Mouse (Mus musculus) kidney, postnatal 0 days (tissue): ENCODE results near the gene Prelid3b. TPM values are rescaled to one million over a fixed set of nuclear protein-coding genes. Genes with fewer than 3 reads are reported as not detected.

Experiments
- ATAC-seq: fragments of 200-750 bp; cut with Nextera tagmentation; replicated peaks from 2 replicates; pipeline ENCODE4 v1.8.0; 2017; ENCODE audit warnings: low read depth, moderate number of reproducible peaks, moderate TSS enrichment, moderate library complexity; ENCODE audit not compliant: low FRiP score
- DNase-seq: peaks from one replicate; pipeline ENCODE4 v3.0.0-alpha.2; 2016; ENCODE audit warnings: low spot score
- H3K27ac ChIP-seq: fragments of 300-500 bp; sonication (generic); 2 replicates; pipeline ENCODE4 v1.5.1; 2014; ENCODE audit warnings: mild to moderate bottlenecking
- H3K27me3 ChIP-seq: fragments of 300-500 bp; sonication (generic); 2 replicates; pipeline ENCODE4 v1.6.1; 2014; ENCODE audit warnings: low read length, mixed read lengths; ENCODE audit not compliant: insufficient read depth
- H3K36me3 ChIP-seq: fragments of 300-500 bp; sonication (generic); 2 replicates; pipeline ENCODE4 v1.6.1; 2014; ENCODE audit warnings: low read length, mixed read lengths; ENCODE audit not compliant: insufficient read depth
- H3K4me1 ChIP-seq: fragments of 300-500 bp; sonication (generic); replicated peaks from 2 replicates; pipeline ENCODE4 v1.6.1; 2014; ENCODE audit warnings: antibody characterized with exemption, low read length, mixed read lengths; ENCODE audit not compliant: insufficient read depth
- H3K4me2 ChIP-seq: fragments of 300-500 bp; sonication (generic); 2 replicates; pipeline ENCODE4 v1.6.1; 2014; ENCODE audit warnings: mild to moderate bottlenecking, low read length, moderate library complexity, mixed read lengths
- H3K4me3 ChIP-seq: fragments of 300-500 bp; sonication (generic); replicated peaks from 2 replicates; pipeline ENCODE4 v1.5.1; 2014; ENCODE audit warnings: low read depth, low read length
- H3K9ac ChIP-seq: fragments of 300-500 bp; sonication (generic); 2 replicates; pipeline ENCODE4 v1.6.1; 2014; ENCODE audit warnings: low read depth, low read length
- H3K9me3 ChIP-seq: fragments of 300-500 bp; sonication (generic); replicated peaks from 2 replicates; pipeline ENCODE4 v1.6.1; 2016; ENCODE audit warnings: low read length, inconsistent platforms, mixed read lengths
- CTCF ChIP-seq: IDR thresholded peaks from 2 replicates; pipeline ENCODE4 v1.5.1; 2016; ENCODE audit warnings: antibody characterized with exemption, low read depth, mild to moderate bottlenecking, moderate library complexity
- WGBS: fragments of 180-500 bp; shearing (Covaris S2); extraction: QIAGEN DNeasy Blood & Tissue Kit; methylation state at CpG from one replicate; pipeline ENCODE4 v1.1.7; 2014; 5-methylcytosine and 5-hydroxymethylcytosine counted together
- polyA plus RNA-seq: library from polyadenylated mRNA; unstranded; fragments of >200 nt; fragmentation: Nextera tagmentation; extraction: Ambion mirVana; gene quantifications from 2 replicates; pipeline ENCODE4 v1.2.1, GENCODE M21; 2015

Gene Prelid3b
- polyA plus RNA-seq, 1 experiment from 2014 or later: 98.9 TPM

- Histone ChIP-seq H3K4me1 (peaks cover 15% of the 10 kb centered on the region), H3K9ac (no peak overlapping the region), H3K27ac (no peak overlapping the region), H3K4me2 (no peak overlapping the region), H3K36me3 (0 out of 2 replicates have a peak, but pooled peaks cover 4% of the 10 kb centered on the region), H3K27me3 (no peaks in the 10 kb centered on the region), H3K4me3 (no peak overlapping the region), H3K9me3 (no peaks in the 10 kb centered on the region)
- WGBS: 93% methylated on average over 7 of the region's 7 CpGs
- ATAC-seq (no peak), DNase-seq (no peak)
- TF ChIP-seq CTCF: no peak
These were observed 35.8 kb downstream of the Prelid3b start for GRCm38 (mm10) chr2:174436916-174437696.

DNA sequence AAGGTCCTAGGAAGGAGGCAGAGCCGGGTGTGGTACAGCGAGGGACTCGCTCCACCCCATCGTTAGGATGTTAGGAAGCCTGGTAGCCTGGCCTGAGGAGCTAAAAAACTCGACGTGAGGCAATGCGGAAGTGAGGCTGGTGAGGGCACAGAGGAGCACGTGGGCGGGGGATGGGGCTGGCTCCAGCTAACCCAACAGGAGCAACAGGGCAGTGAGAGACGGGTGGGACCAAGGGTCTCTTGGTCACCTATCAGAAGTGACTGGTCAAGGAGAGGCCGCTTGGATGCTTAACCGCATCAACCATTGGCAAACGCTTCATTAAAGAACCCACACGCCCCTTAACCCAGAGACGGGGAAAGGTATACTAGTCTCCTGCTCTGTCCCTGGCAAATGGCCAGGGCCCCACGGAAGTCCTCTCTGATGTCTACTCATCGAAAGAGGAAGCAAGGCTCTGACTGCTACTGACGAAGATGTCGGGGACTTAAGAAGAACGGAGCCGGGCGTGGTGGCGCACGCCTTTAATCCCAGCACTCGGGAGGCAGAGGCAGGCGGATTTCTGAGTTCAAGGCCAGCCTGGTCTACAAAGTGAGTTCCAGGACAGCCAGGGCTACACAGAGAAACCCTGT is 36.7 kb downstream of the Prelid3b start:
- no peak overlapping the region for H3K9ac ChIP-seq
- H3K4me2 ChIP-seq: no peak overlapping the region
- 86% methylated on average over 26 of the region's 26 CpGs for WGBS
- H3K4me3 ChIP-seq: no peak overlapping the region
- H3K4me1 ChIP-seq: peaks cover 15% of the 10 kb centered on the region
- ATAC-seq: no peak
- 0 out of 2 replicates have a peak, but pooled peaks cover 4% of the 10 kb centered on the region for H3K36me3 ChIP-seq
- no peaks in the 10 kb centered on the region for H3K9me3 ChIP-seq
- H3K27me3 ChIP-seq: no peaks in the 10 kb centered on the region
- no peak overlapping the region for H3K27ac ChIP-seq
- no peak for DNase-seq
- TF ChIP-seq CTCF: no peak

DNA sequence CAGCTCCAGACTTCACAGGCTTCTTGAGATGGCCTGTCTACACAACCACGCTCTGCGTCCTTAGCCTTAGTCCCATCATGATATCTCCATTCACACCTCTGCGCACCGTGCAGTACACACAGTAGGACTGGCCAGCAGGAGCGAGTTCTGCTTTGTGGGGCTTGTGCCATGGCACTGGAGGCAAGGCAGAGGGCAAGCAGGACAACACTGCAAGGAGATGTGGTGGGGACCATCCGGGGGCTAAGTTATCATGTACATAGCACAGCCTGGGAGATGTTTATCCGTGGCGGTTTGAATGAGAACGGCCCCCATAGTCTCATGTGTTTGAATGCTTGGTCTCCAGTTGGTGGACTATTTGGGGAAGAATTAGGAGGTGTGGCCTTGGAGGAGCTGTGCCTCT is 37.9 kb downstream of the Prelid3b start:
- no peak overlapping the region for H3K4me2 ChIP-seq
- 0 out of 2 replicates have a peak, but pooled peaks cover 4% of the 10 kb centered on the region for H3K36me3 ChIP-seq
- WGBS: 97% methylated on average over 9 of the region's 9 CpGs
- no peak overlapping the region for H3K4me3 ChIP-seq
- TF ChIP-seq CTCF: no peak
- DNase-seq (no peak), ATAC-seq (no peak)
- H3K4me1 ChIP-seq: peaks cover 15% of the 10 kb centered on the region
- no peaks in the 10 kb centered on the region for H3K27me3 ChIP-seq
- H3K9me3 ChIP-seq: no peaks in the 10 kb centered on the region
- no peak overlapping the region for H3K27ac ChIP-seq
- H3K9ac ChIP-seq: no peak overlapping the region

DNA sequence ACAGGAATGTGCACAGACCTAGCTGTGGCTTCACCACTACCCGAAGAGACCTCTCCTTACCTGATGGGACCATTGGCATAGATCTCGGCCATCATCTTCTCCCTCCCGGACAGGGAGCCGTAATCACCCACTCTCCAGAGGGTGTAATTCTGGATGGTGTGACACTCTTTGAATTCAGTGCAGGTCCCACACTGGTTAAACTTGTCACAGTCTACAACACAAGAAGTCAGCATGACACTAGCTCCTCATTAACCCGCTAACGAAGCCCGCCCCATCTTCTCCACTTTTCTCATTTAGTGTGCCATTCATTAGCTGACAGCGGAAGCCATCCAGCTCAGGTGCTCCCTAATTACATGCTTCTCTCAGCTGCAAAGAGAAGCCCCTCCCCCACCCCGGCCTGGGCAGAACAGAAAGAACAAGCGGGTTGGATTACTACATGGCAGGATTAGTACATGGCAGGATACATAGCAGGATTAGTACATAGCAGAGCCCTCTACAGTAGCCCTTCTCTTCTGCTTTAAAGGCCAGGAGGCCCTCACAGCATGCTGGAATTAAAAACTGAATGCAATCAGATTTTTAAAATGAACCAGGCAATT is 43.8 kb downstream of the Prelid3b start:
- Histone ChIP-seq H3K36me3 (peaks cover 39% of the 10 kb centered on the region), H3K9me3 (no peaks in the 10 kb centered on the region), H3K9ac (no peak overlapping the region), H3K4me1 (no peaks in the 10 kb centered on the region), H3K27me3 (no peaks in the 10 kb centered on the region), H3K4me2 (no peak overlapping the region), H3K4me3 (no peak overlapping the region), H3K27ac (no peak overlapping the region)
- no peak for DNase-seq
- no peak for TF ChIP-seq CTCF
- 78% methylated on average over 10 of the region's 10 CpGs for WGBS
- ATAC-seq: no peak

GRCm38 (mm10) chr2:174428076-174428835 is 44.6 kb downstream of the Prelid3b start:
- no peak overlapping the region for H3K9ac ChIP-seq
- WGBS: 71% methylated on average over 18 of the region's 18 CpGs
- H3K4me1 ChIP-seq: no peaks in the 10 kb centered on the region
- no peak for TF ChIP-seq CTCF
- no peaks in the 10 kb centered on the region for H3K9me3 ChIP-seq
- ATAC-seq: peak; percentile 47
- DNase-seq: peak; percentile 16
- H3K36me3 ChIP-seq: peaks cover 46% of the 10 kb centered on the region
- no peak overlapping the region for H3K4me2 ChIP-seq
- H3K27me3 ChIP-seq: no peaks in the 10 kb centered on the region
- H3K27ac ChIP-seq: no peak overlapping the region
- no peak overlapping the region for H3K4me3 ChIP-seq

- Histone ChIP-seq H3K36me3 (peaks cover 53% of the 10 kb centered on the region), H3K4me1 (no peaks in the 10 kb centered on the region), H3K27me3 (no peaks in the 10 kb centered on the region), H3K9me3 (no peaks in the 10 kb centered on the region), H3K9ac (no peak overlapping the region), H3K27ac (no peak overlapping the region), H3K4me3 (no peak overlapping the region), H3K4me2 (no peak overlapping the region)
- no peak for TF ChIP-seq CTCF
- DNase-seq: no peak
- no peak for ATAC-seq
- 85% methylated on average over 12 of the region's 12 CpGs for WGBS
These were observed 46.0 kb downstream of the Prelid3b start for GRCm38 (mm10) chr2:174426856-174427255.
